Mouse (Mus musculus) liver, embryonic 13.5 days (tissue): Measurements from ENCODE around the gene Rbm15. TPM values are rescaled to one million over a fixed set of nuclear protein-coding genes. Genes with fewer than 3 reads are reported as not detected.
"Not testable (repeated sequence)": the region's sequence is repeated elsewhere in the genome, so short reads cannot be mapped to it uniquely, and the experiment has no call there.

ENCODE experiments used
- ATAC-seq: fragments of 200-750 bp; cut with Nextera tagmentation; 2 replicates; pipeline ENCODE4 v1.8.0; 2017; ENCODE audit warnings: low read depth, mild to moderate bottlenecking, moderate number of reproducible peaks, moderate library complexity
- DNase-seq: peaks from one replicate; pipeline ENCODE4 v3.0.0; 2022
- H3K27ac ChIP-seq: fragments of 300-500 bp; sonication (generic); 2 replicates; pipeline ENCODE4 v1.5.1; 2015; ENCODE audit warnings: moderate library complexity, mild to moderate bottlenecking, inconsistent platforms
- H3K27me3 ChIP-seq: fragments of 300-500 bp; sonication (generic); 2 replicates; pipeline ENCODE4 v1.6.1; 2015; ENCODE audit warnings: mild to moderate bottlenecking, inconsistent platforms
- H3K36me3 ChIP-seq: fragments of 300-500 bp; sonication (generic); 2 replicates; pipeline ENCODE4 v1.6.1; 2015; ENCODE audit warnings: mild to moderate bottlenecking, inconsistent platforms
- H3K4me1 ChIP-seq: fragments of 300-500 bp; sonication (generic); replicated peaks from 2 replicates; pipeline ENCODE4 v1.6.1; 2015; ENCODE audit warnings: inconsistent platforms
- H3K4me2 ChIP-seq: fragments of 300-500 bp; sonication (generic); 2 replicates; pipeline ENCODE4 v1.6.1; 2015; ENCODE audit warnings: inconsistent platforms, mild to moderate bottlenecking, moderate library complexity
- H3K4me3 ChIP-seq: fragments of 300-500 bp; sonication (generic); replicated peaks from 2 replicates; pipeline ENCODE4 v1.5.1; 2015; ENCODE audit warnings: mild to moderate bottlenecking, inconsistent platforms
- H3K9ac ChIP-seq: fragments of 300-500 bp; sonication (generic); 2 replicates; pipeline ENCODE4 v1.6.1; 2015; ENCODE audit warnings: mild to moderate bottlenecking, inconsistent platforms
- H3K9me3 ChIP-seq: fragments of 300-500 bp; sonication (generic); replicated peaks from 2 replicates; pipeline ENCODE4 v1.6.1; 2016; ENCODE audit warnings: inconsistent platforms
- WGBS: fragments of 180-500 bp; shearing (Covaris S2); methylation state at CpG from one replicate; pipeline ENCODE4 v1.1.7; 2015; ENCODE audit not compliant: insufficient replicate concordance; 5-methylcytosine and 5-hydroxymethylcytosine counted together
- polyA plus RNA-seq: library from polyadenylated mRNA; unstranded; fragments of >200 nt; fragmentation: Nextera tagmentation; extraction: Ambion mirVana; gene quantifications from 2 replicates; pipeline ENCODE4 v1.2.1, GENCODE M21; 2015

The Rbm15 gene
- polyA plus RNA-seq, 1 experiment from 2014 or later = 9.6 TPM

DNA sequence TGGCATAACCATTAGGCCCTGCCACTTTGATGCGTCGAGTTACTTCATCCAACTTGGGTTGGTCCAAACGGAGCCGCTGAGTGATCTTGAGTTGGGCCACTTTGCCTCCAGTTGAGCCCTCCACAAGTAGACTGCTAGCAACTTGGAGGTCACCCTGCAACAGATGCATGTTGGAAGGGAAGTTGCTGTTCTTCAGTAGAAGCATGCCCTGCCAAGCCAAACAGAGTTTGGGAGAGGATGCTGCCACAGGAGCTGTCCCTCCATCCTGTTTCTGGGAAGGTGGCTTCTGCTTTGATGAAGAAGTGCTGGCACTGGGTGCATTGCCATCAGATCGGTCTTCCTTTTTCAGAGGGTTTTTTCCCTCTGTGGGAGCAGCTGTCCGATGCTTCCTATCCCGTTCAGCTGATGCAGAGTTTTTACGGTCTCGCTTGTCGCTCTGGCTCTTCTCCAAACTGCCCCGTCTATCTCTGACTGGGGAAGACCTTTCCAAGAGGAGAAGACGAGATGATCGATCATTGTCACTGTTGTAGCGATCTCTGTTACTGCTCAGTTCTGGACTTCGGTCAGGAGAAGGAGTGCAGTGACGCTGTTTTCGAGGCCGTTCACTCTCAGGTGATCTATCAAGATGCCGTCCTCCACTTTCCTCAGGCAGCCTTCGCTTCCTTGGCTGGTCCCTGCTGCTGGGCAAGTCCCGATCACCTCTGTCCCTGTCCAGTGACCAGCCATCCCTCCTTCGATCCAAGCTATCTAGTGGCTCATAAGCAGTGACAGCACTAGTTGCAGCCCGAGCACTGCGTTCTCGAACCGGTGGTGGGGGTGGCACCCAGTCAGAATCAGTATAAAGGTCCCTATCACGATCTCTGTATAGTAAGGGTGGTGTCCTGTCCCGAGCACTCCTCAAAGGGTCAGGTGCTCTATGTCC lies 2.7 kb downstream of the Rbm15 start:
- peak overlapping the region; percentile 94 for H3K4me2 ChIP-seq
- no peak overlapping the region for H3K27ac ChIP-seq
- DNase-seq (no peak), ATAC-seq (no peak)
- H3K36me3 ChIP-seq = peaks cover 42% of the 10 kb centered on the region
- no peaks in the 10 kb centered on the region for H3K27me3 ChIP-seq
- peak overlapping the region; percentile 99 for H3K4me3 ChIP-seq
- WGBS = 69% methylated on average over 28 of the region's 28 CpGs
- no peaks in the 10 kb centered on the region for H3K9me3 ChIP-seq
- H3K4me1 ChIP-seq = peaks cover 43% of the 10 kb centered on the region
- H3K9ac ChIP-seq = peak overlapping the region; percentile 94

GRCm38 (mm10) chr3:107326442-107326841 lies 7.0 kb downstream of the Rbm15 start:
- no peak overlapping the region for H3K4me3 ChIP-seq
- DNase-seq (no peak), ATAC-seq (no peak)
- no peak overlapping the region for H3K4me2 ChIP-seq
- H3K27ac ChIP-seq = no peak overlapping the region
- H3K27me3 ChIP-seq = no peaks in the 10 kb centered on the region
- WGBS = 95% methylated on average over 1 of the region's 1 CpGs
- H3K9me3 ChIP-seq = no peaks in the 10 kb centered on the region
- peaks cover 63% of the 10 kb centered on the region for H3K4me1 ChIP-seq
- H3K9ac ChIP-seq = no peak overlapping the region
- peaks cover 65% of the 10 kb centered on the region for H3K36me3 ChIP-seq

- Histone ChIP-seq H3K9ac (no peak overlapping the region), H3K4me3 (no peak overlapping the region), H3K36me3 (peaks cover 63% of the 10 kb centered on the region), H3K9me3 (no peaks in the 10 kb centered on the region), H3K27me3 (no peaks in the 10 kb centered on the region), H3K4me1 (peaks cover 48% of the 10 kb centered on the region), H3K27ac (no peak overlapping the region), H3K4me2 (no peak overlapping the region)
- no peak for ATAC-seq
- DNase-seq = no peak
Observed at GRCm38 (mm10) chr3:107321776-107322175, 11.7 kb downstream of the Rbm15 start.

DNA sequence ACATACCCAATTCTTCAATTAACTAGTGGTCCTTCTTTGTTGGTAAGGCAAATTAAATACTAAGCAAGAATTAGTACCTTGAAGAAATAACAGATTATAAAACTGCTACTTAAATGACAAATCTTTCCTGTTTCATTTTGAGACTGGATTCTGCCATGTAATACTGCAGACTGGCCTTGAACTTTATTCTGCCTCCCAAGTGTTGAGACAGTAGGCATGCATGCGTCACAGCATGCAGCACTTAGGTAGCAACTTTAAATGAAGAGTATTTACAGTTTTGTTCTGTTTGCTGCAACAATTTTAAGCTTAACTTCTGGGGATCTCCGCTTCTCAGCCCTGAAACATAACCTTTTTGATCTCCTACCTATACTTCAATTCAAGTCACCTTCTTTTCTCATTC lies 12.3 kb downstream of the Rbm15 start:
- peaks cover 63% of the 10 kb centered on the region for H3K36me3 ChIP-seq
- 91% methylated on average over 2 of the region's 2 CpGs for WGBS
- no peak overlapping the region for H3K4me2 ChIP-seq
- no peaks in the 10 kb centered on the region for H3K9me3 ChIP-seq
- H3K27me3 ChIP-seq = no peaks in the 10 kb centered on the region
- no peak overlapping the region for H3K4me3 ChIP-seq
- no peak overlapping the region for H3K27ac ChIP-seq
- DNase-seq (no peak), ATAC-seq (no peak)
- H3K9ac ChIP-seq = no peak overlapping the region
- peaks cover 48% of the 10 kb centered on the region for H3K4me1 ChIP-seq

DNA sequence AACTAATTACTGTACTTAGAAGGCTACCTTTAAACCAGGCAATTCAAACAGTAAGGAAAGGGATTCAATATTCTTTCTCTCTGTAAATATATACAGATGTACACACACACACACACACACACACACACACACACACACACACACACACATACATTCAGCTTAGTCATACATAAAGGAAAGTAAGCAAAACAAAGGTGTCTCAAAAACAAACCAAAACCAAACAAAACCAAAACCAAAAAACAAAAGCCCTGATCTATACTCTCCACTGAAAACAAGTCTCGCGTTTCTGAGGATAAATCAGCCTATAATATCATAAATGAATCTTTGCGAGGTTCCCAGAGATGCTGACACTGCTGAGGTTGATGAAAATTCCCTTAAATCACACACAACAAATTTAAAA lies 16.1 kb downstream of the Rbm15 start:
- Histone ChIP-seq H3K9me3 (no peaks in the 10 kb centered on the region), H3K27me3 (no peaks in the 10 kb centered on the region), H3K4me2 (no peak overlapping the region), H3K9ac (no peak overlapping the region), H3K27ac (no peak overlapping the region), H3K36me3 (peaks cover 65% of the 10 kb centered on the region), H3K4me3 (no peak overlapping the region), H3K4me1 (peaks cover 19% of the 10 kb centered on the region)
- WGBS = 86% methylated on average over 3 of the region's 3 CpGs
- ATAC-seq = no peak
- no peak for DNase-seq

GRCm38 (mm10) chr3:107296917-107297316 lies 36.6 kb downstream of the Rbm15 start:
- not testable (repeated sequence) for H3K9me3 ChIP-seq, H3K36me3 ChIP-seq, H3K27ac ChIP-seq, H3K4me2 ChIP-seq, H3K4me3 ChIP-seq, H3K9ac ChIP-seq, H3K27me3 ChIP-seq, H3K4me1 ChIP-seq, DNase-seq, ATAC-seq
- WGBS = 73% methylated on average over 4 of the region's 4 CpGs

GRCm38 (mm10) chr3:107295672-107296360 lies 37.7 kb downstream of the Rbm15 start:
- Histone ChIP-seq H3K27ac (no peak overlapping the region), H3K4me3 (no peak overlapping the region), H3K4me2 (no peak overlapping the region), H3K36me3 (no peaks in the 10 kb centered on the region; the same call in 1 of the 2 replicates), H3K27me3 (no peaks in the 10 kb centered on the region), H3K9ac (no peak overlapping the region), H3K9me3 (no peaks in the 10 kb centered on the region), H3K4me1 (0 out of 2 replicates have a peak, but pooled peaks cover 9% of the 10 kb centered on the region)
- DNase-seq (no peak), ATAC-seq (no peak)
- 70% methylated on average over 5 of the region's 5 CpGs for WGBS

DNA sequence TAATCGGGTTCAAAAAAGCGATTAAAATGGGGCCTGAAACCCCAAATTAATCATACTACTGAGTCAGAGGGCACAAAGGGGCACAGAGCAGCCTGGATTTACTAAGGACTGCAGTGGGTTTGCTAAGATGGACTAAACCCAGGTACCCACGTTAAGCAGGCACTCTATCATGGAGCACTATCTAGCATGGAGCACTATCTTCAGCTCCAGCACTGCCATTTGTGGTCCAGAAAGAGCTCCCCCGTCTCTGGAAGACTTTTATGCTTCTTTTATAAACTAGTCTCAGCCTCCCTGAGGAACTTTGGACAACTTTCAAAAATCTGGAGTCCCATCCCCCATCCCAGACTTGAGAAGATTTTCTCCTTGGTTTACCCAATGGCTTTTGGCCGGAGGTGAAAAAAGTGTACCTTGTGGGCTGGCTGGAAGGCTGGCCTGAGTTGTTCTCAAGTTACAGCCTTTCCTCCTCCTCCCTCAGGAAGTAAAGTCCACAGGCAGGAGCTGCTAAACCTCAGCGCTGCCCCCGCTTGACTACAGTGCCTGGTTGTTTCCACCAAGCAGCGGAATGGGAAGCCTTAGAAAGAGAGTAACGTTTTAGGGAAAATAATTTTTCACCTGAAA lies 42.6 kb downstream of the Rbm15 start, which contains the start of gene Slc16a4:
Gene Slc16a4 (plus strand): TSS at position 467 of the 618 bp plus-strand sequence.
- ATAC-seq (no peak), DNase-seq (no peak)
- no peaks in the 10 kb centered on the region for H3K27me3 ChIP-seq
- no peaks in the 10 kb centered on the region for H3K36me3 ChIP-seq
- H3K4me2 ChIP-seq = no peak within 1 kb of the TSS
- 0 out of 2 replicates have a peak, but pooled peaks cover 10% of the 10 kb centered on the region for H3K4me1 ChIP-seq
- no peak within 1 kb of the TSS for H3K27ac ChIP-seq
- H3K9ac ChIP-seq = no peak within 1 kb of the TSS
- 32% methylated on average over 9 of the region's 9 CpGs for WGBS
- no peaks in the 10 kb centered on the region for H3K9me3 ChIP-seq
- no peak within 1 kb of the TSS for H3K4me3 ChIP-seq

- no peak overlapping the region for H3K27ac ChIP-seq
- H3K9me3 ChIP-seq = no peaks in the 10 kb centered on the region
- 0 out of 2 replicates have a peak, but pooled peaks cover 9% of the 10 kb centered on the region for H3K4me1 ChIP-seq
- ATAC-seq (no peak), DNase-seq (no peak)
- no peaks in the 10 kb centered on the region for H3K27me3 ChIP-seq
- H3K4me3 ChIP-seq = no peak overlapping the region
- peaks cover 16% of the 10 kb centered on the region for H3K36me3 ChIP-seq
- H3K4me2 ChIP-seq = no peak overlapping the region
- no peak overlapping the region for H3K9ac ChIP-seq
Observed at GRCm38 (mm10) chr3:107287346-107287745, 46.1 kb downstream of the Rbm15 start.

GRCm38 (mm10) chr3:107286123-107286522 lies 47.4 kb downstream of the Rbm15 start:
- H3K36me3 ChIP-seq = peaks cover 24% of the 10 kb centered on the region
- H3K27me3 ChIP-seq = no peaks in the 10 kb centered on the region
- H3K9ac ChIP-seq = no peak overlapping the region
- 0 out of 2 replicates have a peak, but pooled peaks cover 5% of the 10 kb centered on the region for H3K4me1 ChIP-seq
- WGBS = 61% methylated on average over 2 of the region's 2 CpGs
- no peak overlapping the region for H3K4me3 ChIP-seq
- DNase-seq = no peak
- no peak overlapping the region for H3K27ac ChIP-seq
- no peak for ATAC-seq
- no peak overlapping the region for H3K4me2 ChIP-seq
- H3K9me3 ChIP-seq = no peaks in the 10 kb centered on the region
